Mouse (Mus musculus) stomach, embryonic 14.5 days (tissue): ENCODE measurements at regions not wholly inside any gene's neighbourhood (a gene's known extent, or its start where the extent isn't known, plus 50 kb on each side); places are given as distances from the start of the nearest gene placed in this dataset.

Experiments
- ATAC-seq: fragments of 200-750 bp; cut with Nextera tagmentation; 2 replicates; pipeline ENCODE4 v1.8.0; 2017; ENCODE audit warnings: low read depth, moderate TSS enrichment; ENCODE audit not compliant: insufficient number of reproducible peaks, insufficient read depth, low FRiP score
- H3K27ac ChIP-seq: fragments of 300-500 bp; sonication (generic); 2 replicates; pipeline ENCODE4 v1.5.1; 2014; ENCODE audit warnings: mild to moderate bottlenecking, low read length, moderate library complexity, mixed read lengths
- H3K27me3 ChIP-seq: fragments of 300-500 bp; sonication (generic); 2 replicates; pipeline ENCODE4 v1.6.1; 2014; ENCODE audit warnings: low read length, control low read depth, mixed read lengths; ENCODE audit not compliant: control insufficient read depth, insufficient read depth
- H3K36me3 ChIP-seq: fragments of 300-500 bp; sonication (generic); 2 replicates; pipeline ENCODE4 v1.6.1; 2014; ENCODE audit warnings: mild to moderate bottlenecking, control low read depth, low read length, moderate library complexity, mixed read lengths; ENCODE audit not compliant: control insufficient read depth, insufficient read depth
- H3K4me1 ChIP-seq: fragments of 300-500 bp; sonication (generic); 2 replicates; pipeline ENCODE4 v1.6.1; 2014; ENCODE audit warnings: low read length, control low read depth, mixed read lengths; ENCODE audit not compliant: control insufficient read depth, insufficient read depth
- H3K4me2 ChIP-seq: fragments of 300-500 bp; sonication (generic); replicated peaks from 2 replicates; pipeline ENCODE4 v1.6.1; 2014; ENCODE audit warnings: low read depth, low read length, control low read depth
- H3K4me3 ChIP-seq: fragments of 300-500 bp; sonication (generic); 2 replicates; pipeline ENCODE4 v1.5.1; 2014; ENCODE audit warnings: low read depth, low read length, control low read depth
- H3K9ac ChIP-seq: fragments of 300-500 bp; sonication (generic); replicated peaks from 2 replicates; pipeline ENCODE4 v1.6.1; 2014; ENCODE audit warnings: low read depth, mild to moderate bottlenecking, control low read depth, low read length, moderate library complexity, mixed read lengths
- H3K9me3 ChIP-seq: fragments of 300-500 bp; sonication (generic); 2 replicates; pipeline ENCODE4 v1.6.1; 2016; ENCODE audit warnings: low read depth, low read length, control low read depth; ENCODE audit not compliant: control insufficient read depth
- WGBS: fragments of 180-500 bp; shearing (Covaris S2); extraction: QIAGEN DNeasy Blood & Tissue Kit; methylation state at CpG from one replicate; pipeline ENCODE4 v1.1.7; 2014; 5-methylcytosine and 5-hydroxymethylcytosine counted together

GRCm38 (mm10) chr16:76200268-76200667 lies 173.4 kb downstream of the Nrip1 start:
- no peak overlapping the region for H3K4me3 ChIP-seq
- no peaks in the 10 kb centered on the region for H3K9me3 ChIP-seq
- H3K36me3 ChIP-seq: no peaks in the 10 kb centered on the region
- 59% methylated on average over 3 of the region's 3 CpGs for WGBS
- H3K9ac ChIP-seq: no peak overlapping the region
- ATAC-seq: no peak
- H3K27ac ChIP-seq: no peak overlapping the region
- no peaks in the 10 kb centered on the region for H3K27me3 ChIP-seq
- no peak overlapping the region for H3K4me2 ChIP-seq
- H3K4me1 ChIP-seq: no peaks in the 10 kb centered on the region

GRCm38 (mm10) chr16:76199006-76199405 lies 174.6 kb downstream of the Nrip1 start:
- no peaks in the 10 kb centered on the region for H3K36me3 ChIP-seq
- 77% methylated on average over 3 of the region's 3 CpGs for WGBS
- no peak overlapping the region for H3K4me3 ChIP-seq
- no peak overlapping the region for H3K9ac ChIP-seq
- H3K9me3 ChIP-seq: no peaks in the 10 kb centered on the region
- H3K4me2 ChIP-seq: no peak overlapping the region
- H3K4me1 ChIP-seq: no peaks in the 10 kb centered on the region
- ATAC-seq: no peak
- no peaks in the 10 kb centered on the region for H3K27me3 ChIP-seq
- no peak overlapping the region for H3K27ac ChIP-seq

- H3K36me3 ChIP-seq: no peaks in the 10 kb centered on the region
- H3K4me2 ChIP-seq: no peak overlapping the region
- H3K9me3 ChIP-seq: no peaks in the 10 kb centered on the region; the same call in 1 of the 2 replicates
- H3K27me3 ChIP-seq: no peaks in the 10 kb centered on the region
- 67% methylated on average over 2 of the region's 2 CpGs for WGBS
- H3K9ac ChIP-seq: no peak overlapping the region
- H3K4me3 ChIP-seq: no peak overlapping the region
- no peak for ATAC-seq
- H3K4me1 ChIP-seq: no peaks in the 10 kb centered on the region
- H3K27ac ChIP-seq: no peak overlapping the region
Observed at GRCm38 (mm10) chr16:76194291-76194690, 172.2 kb upstream of the Samsn1 start.

GRCm38 (mm10) chr16:76191135-76191534 lies 169.1 kb upstream of the Samsn1 start:
- Histone ChIP-seq H3K4me3 (no peak overlapping the region), H3K27me3 (no peaks in the 10 kb centered on the region), H3K4me2 (no peak overlapping the region), H3K27ac (no peak overlapping the region), H3K9ac (no peak overlapping the region), H3K9me3 (no peaks in the 10 kb centered on the region; the same call in 1 of the 2 replicates), H3K36me3 (no peaks in the 10 kb centered on the region), H3K4me1 (no peaks in the 10 kb centered on the region)
- ATAC-seq: no peak
- 90% methylated on average over 10 of the region's 10 CpGs for WGBS

GRCm38 (mm10) chr16:76183556-76183955 lies 161.5 kb upstream of the Samsn1 start:
- Histone ChIP-seq H3K36me3 (no peaks in the 10 kb centered on the region), H3K9ac (no peak overlapping the region), H3K27me3 (no peaks in the 10 kb centered on the region), H3K4me1 (no peaks in the 10 kb centered on the region), H3K4me3 (no peak overlapping the region), H3K27ac (no peak overlapping the region), H3K4me2 (no peak overlapping the region), H3K9me3 (no peaks in the 10 kb centered on the region)
- no peak for ATAC-seq
- 77% methylated on average over 2 of the region's 2 CpGs for WGBS

GRCm38 (mm10) chr16:76183105-76183504 lies 161.0 kb upstream of the Samsn1 start:
- no peak overlapping the region for H3K9ac ChIP-seq
- H3K27ac ChIP-seq: no peak overlapping the region
- no peak for ATAC-seq

GRCm38 (mm10) chr16:76181596-76181995 lies 159.5 kb upstream of the Samsn1 start:
- no peaks in the 10 kb centered on the region for H3K9me3 ChIP-seq
- no peak overlapping the region for H3K9ac ChIP-seq
- no peak for ATAC-seq
- 75% methylated on average over 3 of the region's 3 CpGs for WGBS
- H3K4me2 ChIP-seq: no peak overlapping the region
- H3K4me3 ChIP-seq: no peak overlapping the region
- H3K27ac ChIP-seq: no peak overlapping the region
- no peaks in the 10 kb centered on the region for H3K36me3 ChIP-seq
- no peaks in the 10 kb centered on the region for H3K27me3 ChIP-seq
- no peaks in the 10 kb centered on the region for H3K4me1 ChIP-seq

More at GRCm38 (mm10) chr16:76183105-76183504, 161.0 kb upstream of the Samsn1 start:
- no peak overlapping the region for H3K4me2 ChIP-seq
- H3K4me3 ChIP-seq: no peak overlapping the region
- no peaks in the 10 kb centered on the region for H3K36me3 ChIP-seq
- no peaks in the 10 kb centered on the region for H3K27me3 ChIP-seq
- no peaks in the 10 kb centered on the region for H3K9me3 ChIP-seq
- 26% methylated on average over 3 of the region's 3 CpGs for WGBS
- H3K4me1 ChIP-seq: no peaks in the 10 kb centered on the region

- no peaks in the 10 kb centered on the region for H3K4me1 ChIP-seq
- H3K9me3 ChIP-seq: no peaks in the 10 kb centered on the region
- H3K27ac ChIP-seq: no peak overlapping the region
- ATAC-seq: no peak
- 67% methylated on average over 2 of the region's 2 CpGs for WGBS
- no peaks in the 10 kb centered on the region for H3K36me3 ChIP-seq
- H3K4me3 ChIP-seq: no peak overlapping the region
- H3K9ac ChIP-seq: no peak overlapping the region
- H3K27me3 ChIP-seq: no peaks in the 10 kb centered on the region
- no peak overlapping the region for H3K4me2 ChIP-seq
Observed at GRCm38 (mm10) chr16:76167651-76168050, 145.6 kb upstream of the Samsn1 start.

GRCm38 (mm10) chr16:76160879-76161278 lies 138.8 kb upstream of the Samsn1 start:
- no peaks in the 10 kb centered on the region for H3K9me3 ChIP-seq
- WGBS: 74% methylated on average over 5 of the region's 5 CpGs
- no peak overlapping the region for H3K9ac ChIP-seq
- no peak for ATAC-seq
- no peaks in the 10 kb centered on the region for H3K27me3 ChIP-seq
- no peak overlapping the region for H3K27ac ChIP-seq
- no peak overlapping the region for H3K4me2 ChIP-seq
- H3K36me3 ChIP-seq: no peaks in the 10 kb centered on the region
- no peak overlapping the region for H3K4me3 ChIP-seq
- no peaks in the 10 kb centered on the region for H3K4me1 ChIP-seq
